Mouse (Mus musculus) liver, embryonic 14.5 days (tissue): ENCODE data around the gene Lyrm7.

Experiments
- CTCF ChIP-seq: IDR thresholded peaks from 2 replicates; pipeline ENCODE4 v1.5.1; 2016; ENCODE audit warnings: antibody characterized with exemption, low read depth, control low read depth
- EP300 ChIP-seq: IDR thresholded peaks from 2 replicates; pipeline ENCODE4 v1.6.1; 2016; ENCODE audit warnings: antibody characterized with exemption, low read depth

DNA sequence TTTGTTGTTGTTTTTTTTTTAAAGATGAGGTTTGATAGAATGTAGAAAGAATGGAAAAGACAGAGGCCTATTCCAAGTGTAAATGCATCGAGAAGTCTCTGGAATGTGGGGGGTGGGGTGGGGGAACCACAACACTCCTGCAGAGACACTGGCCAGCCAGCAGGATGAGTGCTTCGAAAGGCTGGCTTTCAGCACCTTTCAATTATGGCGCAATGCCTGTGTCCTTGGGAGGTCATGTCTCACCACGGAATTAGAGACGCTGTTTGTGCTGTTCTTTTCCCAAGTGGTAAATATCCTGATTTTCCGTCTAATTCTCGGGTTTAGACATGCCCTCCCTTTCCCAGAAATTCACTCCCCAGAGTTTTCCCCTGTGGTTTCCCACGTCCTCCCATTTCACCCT, 22.0 kb upstream of the Lyrm7 start:
- TF ChIP-seq EP300 (no peak), CTCF (peak; percentile 21; the same call in 1 of the 2 replicates)
